Mouse (Mus musculus): ENCODE results near the gene Irgq. TPM values are rescaled to one million over a fixed set of nuclear protein-coding genes. Genes with fewer than 3 reads are reported as not detected.
"Not testable (repeated sequence)": the region's sequence is repeated elsewhere in the genome, so short reads cannot be mapped to it uniquely, and the experiment has no call there.

Gene Irgq
- total RNA-seq, 4 experiments from 2014 or later = 26.7 to 30.9 (median 27.8) TPM

- not testable (repeated sequence) for DNase-seq
Measured at GRCm38 (mm10) chr7:24516319-24516718, 14.2 kb upstream of the Irgq start.

GRCm38 (mm10) chr7:24517077-24517476 is 13.4 kb upstream of the Irgq start:
- DNase-seq = no peak

GRCm38 (mm10) chr7:24517654-24518053 is 12.8 kb upstream of the Irgq start:
- no peak for DNase-seq

- no peak for DNase-seq
Measured at GRCm38 (mm10) chr7:24519130-24519529, 11.4 kb upstream of the Irgq start.

GRCm38 (mm10) chr7:24520054-24520453 is 10.4 kb upstream of the Irgq start:
- DNase-seq = not testable (repeated sequence)

- DNase-seq = no peak
Measured at GRCm38 (mm10) chr7:24522805-24523204, 7.7 kb upstream of the Irgq start.

- DNase-seq = no peak
Measured at GRCm38 (mm10) chr7:24523723-24524122, 6.8 kb upstream of the Irgq start.

- no peak for DNase-seq
Measured at GRCm38 (mm10) chr7:24524978-24525377, 5.5 kb upstream of the Irgq start.

- no peak for DNase-seq
Measured at GRCm38 (mm10) chr7:24525686-24526420, 4.6 kb upstream of the Irgq start.

GRCm38 (mm10) chr7:24528861-24529260 is 1.6 kb upstream of the Irgq start:
- no peak for DNase-seq

GRCm38 (mm10) chr7:24529580-24529979 is 909 bp upstream of the Irgq start:
- DNase-seq = no peak

- DNase-seq = peak; percentile 69
Measured at GRCm38 (mm10) chr7:24531211-24531971, 902 bp downstream of the Irgq start.

GRCm38 (mm10) chr7:24533031-24533571 is 2.6 kb downstream of the Irgq start:
- no peak for DNase-seq

GRCm38 (mm10) chr7:24533806-24534205 is 3.3 kb downstream of the Irgq start:
- DNase-seq = no peak

GRCm38 (mm10) chr7:24534301-24534700 is 3.8 kb downstream of the Irgq start:
- no peak for DNase-seq

GRCm38 (mm10) chr7:24537081-24537480 is 6.6 kb downstream of the Irgq start:
- no peak for DNase-seq

- no peak for DNase-seq
Measured at GRCm38 (mm10) chr7:24537591-24537990, 7.1 kb downstream of the Irgq start.

GRCm38 (mm10) chr7:24538154-24538553 is 7.7 kb downstream of the Irgq start:
- DNase-seq = no peak

GRCm38 (mm10) chr7:24538701-24539100 is 8.2 kb downstream of the Irgq start:
- no peak for DNase-seq

GRCm38 (mm10) chr7:24539686-24540085 is 9.2 kb downstream of the Irgq start:
- DNase-seq = no peak

GRCm38 (mm10) chr7:24544506-24544905 is 14.0 kb downstream of the Irgq start:
- DNase-seq = no peak

- DNase-seq = no peak
Measured at GRCm38 (mm10) chr7:24546068-24546614, 15.7 kb downstream of the Irgq start, which contains the start of the genes Pinlyp and Xrcc1. Gene Pinlyp, minus strand, starts transcription at chr7:24546118. Gene Xrcc1, plus strand, starts transcription at chr7:24546289.

All from adrenal gland, adult 8-10 months (tissue).